Mouse (Mus musculus): Measurements from ENCODE around the gene Ptpn18. TPM values are rescaled to one million over a fixed set of nuclear protein-coding genes. Genes with fewer than 3 reads are reported as not detected.

The Ptpn18 gene
- polyA plus RNA-seq, 1 experiment from 2014 or later: 4.0 TPM

DNA sequence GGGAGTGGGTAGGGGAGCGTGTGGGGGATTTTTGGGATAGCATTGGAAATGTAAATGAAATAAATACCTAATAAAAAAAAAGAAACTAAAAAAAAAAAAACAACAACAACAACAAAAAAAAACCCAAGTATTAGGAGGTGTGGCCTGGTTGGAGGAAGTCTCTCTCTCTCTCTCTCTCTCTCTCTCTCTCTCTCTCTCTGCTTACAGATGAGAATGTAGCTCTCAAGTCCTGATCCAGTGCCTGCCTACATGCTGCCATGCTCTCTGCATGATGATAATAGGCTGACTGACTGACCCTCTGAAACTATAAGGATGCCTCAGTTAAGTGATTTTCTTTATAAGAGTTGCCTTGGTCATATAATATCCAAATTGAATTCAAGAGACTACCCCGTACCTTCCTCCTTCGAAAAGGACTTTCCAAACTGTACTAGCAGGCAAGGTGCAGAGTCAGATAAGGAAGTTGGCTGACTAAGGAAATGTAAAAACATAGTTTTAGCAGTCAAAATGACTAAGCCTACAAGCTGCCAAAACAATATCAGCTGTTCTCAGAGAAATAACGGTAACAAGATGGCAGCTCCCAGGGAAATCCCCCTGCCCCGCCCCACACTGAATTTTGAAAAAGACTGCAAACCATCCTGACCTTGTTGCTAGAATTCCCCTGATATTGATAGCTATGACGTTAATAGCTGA, 30.4 kb downstream of the Ptpn18 start:
- Histone ChIP-seq H3K4me3 (replicated peaks; ENCODE audit: low read depth, low read length) (no peak overlapping the region), H3K9ac (replicated peaks; ENCODE audit: low read length) (no peak overlapping the region), H3K4me2 (ENCODE audit: low read length) (no peak overlapping the region), H3K36me3 (ENCODE audit: control insufficient read depth, insufficient read depth, low read length) (no peaks in the 10 kb centered on the region), H3K27ac (replicated peaks; ENCODE audit: low read depth, low read length) (no peak overlapping the region), H3K27me3 (ENCODE audit: control insufficient read depth, insufficient read depth, low read length) (no peaks in the 10 kb centered on the region), H3K4me1 (ENCODE audit: control insufficient read depth, insufficient read depth, low read length) (no peaks in the 10 kb centered on the region), H3K9me3 (ENCODE audit: control insufficient read depth, low read length) (0 out of 2 replicates have a peak, but pooled peaks cover 2% of the 10 kb centered on the region)
- WGBS: 91% methylated on average over 6 of the region's 6 CpGs
- no peak for DNase-seq
- ATAC-seq (ENCODE audit: low FRiP score, low TSS enrichment): no peak

DNA sequence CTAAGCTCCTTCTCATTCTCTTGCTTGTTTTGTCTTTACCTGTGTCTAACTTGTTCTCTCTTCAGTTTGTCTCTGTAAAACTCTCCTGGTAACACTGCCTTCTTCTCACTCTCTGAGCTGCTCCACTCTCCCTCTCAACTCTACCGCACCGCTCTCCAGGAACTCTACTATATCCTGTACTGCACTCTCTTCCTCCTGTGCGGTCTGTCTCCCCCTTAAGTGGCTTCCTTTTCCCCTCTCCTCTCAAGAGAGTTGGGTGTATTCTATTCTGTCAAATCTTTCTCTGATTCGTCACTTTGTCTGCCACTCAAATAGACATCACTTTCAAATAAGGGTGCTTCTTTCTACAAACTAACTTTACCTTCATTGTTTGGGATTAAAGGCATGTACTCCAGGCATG, 31.9 kb downstream of the Ptpn18 start:
- WGBS: 92% methylated on average over 4 of the region's 4 CpGs
- H3K9me3 ChIP-seq (ENCODE audit: control insufficient read depth, low read length): 0 out of 2 replicates have a peak, but pooled peaks cover 2% of the 10 kb centered on the region
- ATAC-seq (ENCODE audit: low FRiP score, low TSS enrichment): no peak

DNA sequence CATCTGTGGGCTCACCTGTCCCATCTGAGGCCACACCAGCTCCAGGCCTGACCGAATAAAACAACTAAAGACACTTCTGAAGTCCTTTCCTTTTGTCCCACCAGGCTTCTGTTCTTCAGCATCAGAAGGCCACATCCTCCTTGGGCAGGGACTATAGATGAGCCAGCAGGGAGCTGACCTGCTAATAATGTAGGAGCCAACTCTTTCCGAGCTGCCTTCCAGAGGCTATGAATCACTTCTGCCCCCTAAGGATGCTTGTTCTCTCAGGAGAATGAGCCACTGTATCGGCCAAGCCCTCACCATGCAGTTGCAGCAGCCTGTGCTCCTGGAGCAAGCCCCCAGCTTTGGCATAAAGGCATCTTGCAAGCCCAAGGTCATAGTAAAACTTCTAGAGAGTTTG, 43.4 kb downstream of the Ptpn18 start:
- H3K9ac ChIP-seq (replicated peaks; ENCODE audit: low read length): no peak overlapping the region
- no peaks in the 10 kb centered on the region for H3K9me3 ChIP-seq (ENCODE audit: control insufficient read depth, low read length)
- 33% methylated on average over 3 of the region's 3 CpGs for WGBS
- no peak overlapping the region for H3K4me3 ChIP-seq (replicated peaks; ENCODE audit: low read depth, low read length)
- no peak for DNase-seq
- H3K27me3 ChIP-seq (ENCODE audit: control insufficient read depth, insufficient read depth, low read length): no peaks in the 10 kb centered on the region
- no peaks in the 10 kb centered on the region for H3K4me1 ChIP-seq (ENCODE audit: control insufficient read depth, insufficient read depth, low read length)
- H3K27ac ChIP-seq (replicated peaks; ENCODE audit: low read depth, low read length): no peak overlapping the region
- H3K36me3 ChIP-seq (ENCODE audit: control insufficient read depth, insufficient read depth, low read length): no peaks in the 10 kb centered on the region
- no peak for ATAC-seq (ENCODE audit: low FRiP score, low TSS enrichment)
- no peak overlapping the region for H3K4me2 ChIP-seq (ENCODE audit: low read length)

More for the DNA sequence above, 31.9 kb downstream of the Ptpn18 start:
- Histone ChIP-seq H3K36me3 (ENCODE audit: control insufficient read depth, insufficient read depth, low read length) (no peaks in the 10 kb centered on the region), H3K4me1 (ENCODE audit: control insufficient read depth, insufficient read depth, low read length) (no peaks in the 10 kb centered on the region), H3K27ac (replicated peaks; ENCODE audit: low read depth, low read length) (no peak overlapping the region), H3K27me3 (ENCODE audit: control insufficient read depth, insufficient read depth, low read length) (no peaks in the 10 kb centered on the region), H3K4me2 (ENCODE audit: low read length) (no peak overlapping the region), H3K4me3 (replicated peaks; ENCODE audit: low read depth, low read length) (no peak overlapping the region), H3K9ac (replicated peaks; ENCODE audit: low read length) (no peak overlapping the region)
- DNase-seq: no peak

DNA sequence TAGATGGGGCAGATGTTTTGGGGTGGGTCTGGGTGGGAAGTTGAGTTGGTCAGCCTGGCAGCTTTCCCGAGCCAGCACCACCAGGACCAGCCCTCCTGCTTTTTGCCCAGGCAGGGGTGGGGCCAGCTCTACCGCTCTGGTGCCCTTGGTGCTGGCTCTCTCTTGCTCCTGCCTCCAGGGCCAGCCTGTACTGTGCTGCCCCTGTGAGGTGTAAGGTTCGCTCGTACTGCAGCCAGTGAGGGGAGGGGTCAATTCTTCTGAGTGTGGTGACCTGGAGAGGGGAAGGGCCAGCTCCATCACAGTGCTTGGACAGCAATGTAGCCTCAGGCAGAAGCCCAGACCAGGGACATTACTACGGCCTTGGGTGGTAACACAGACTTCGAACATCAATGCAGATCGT, 45.7 kb downstream of the Ptpn18 start:
- no peak for DNase-seq
- H3K4me2 ChIP-seq (ENCODE audit: low read length): no peak overlapping the region
- no peak for ATAC-seq (ENCODE audit: low FRiP score, low TSS enrichment)
- no peaks in the 10 kb centered on the region for H3K36me3 ChIP-seq (ENCODE audit: control insufficient read depth, insufficient read depth, low read length)
- no peak overlapping the region for H3K9ac ChIP-seq (replicated peaks; ENCODE audit: low read length)
- H3K27me3 ChIP-seq (ENCODE audit: control insufficient read depth, insufficient read depth, low read length): no peaks in the 10 kb centered on the region
- no peak overlapping the region for H3K4me3 ChIP-seq (replicated peaks; ENCODE audit: low read depth, low read length)
- no peak overlapping the region for H3K27ac ChIP-seq (replicated peaks; ENCODE audit: low read depth, low read length)
- 65% methylated on average over 7 of the region's 7 CpGs for WGBS
- no peaks in the 10 kb centered on the region for H3K4me1 ChIP-seq (ENCODE audit: control insufficient read depth, insufficient read depth, low read length)
- no peaks in the 10 kb centered on the region for H3K9me3 ChIP-seq (ENCODE audit: control insufficient read depth, low read length)

DNA sequence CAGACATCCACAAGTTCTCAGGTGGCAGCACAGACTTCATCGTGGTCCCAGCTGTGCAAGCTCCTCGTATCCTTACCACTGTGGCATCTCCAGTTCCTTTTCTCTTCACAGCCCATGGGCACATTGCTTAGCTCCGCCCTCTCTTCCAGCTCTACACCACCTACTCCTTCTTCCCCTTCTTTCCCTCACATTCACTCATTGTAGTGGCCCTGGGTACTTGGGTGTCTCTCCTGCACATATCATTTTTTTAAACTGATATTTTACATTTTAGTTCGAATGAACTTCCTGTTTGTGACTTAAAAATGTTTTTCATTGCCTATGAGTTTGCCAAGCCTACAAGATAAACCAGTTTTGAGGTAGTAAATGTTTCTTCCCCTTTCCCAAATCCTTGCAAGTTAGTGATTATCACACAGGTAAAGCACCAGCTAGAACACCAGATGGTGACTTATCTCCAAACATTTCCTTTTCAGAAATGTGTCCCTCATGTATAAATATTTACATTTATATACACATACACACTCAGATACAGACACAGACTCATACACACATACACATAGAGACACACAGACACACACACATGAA, 46.5 kb downstream of the Ptpn18 start:
- Histone ChIP-seq H3K36me3 (ENCODE audit: control insufficient read depth, insufficient read depth, low read length) (no peaks in the 10 kb centered on the region), H3K9ac (replicated peaks; ENCODE audit: low read length) (no peak overlapping the region), H3K27me3 (ENCODE audit: control insufficient read depth, insufficient read depth, low read length) (no peaks in the 10 kb centered on the region), H3K4me1 (ENCODE audit: control insufficient read depth, insufficient read depth, low read length) (no peaks in the 10 kb centered on the region), H3K9me3 (ENCODE audit: control insufficient read depth, low read length) (no peaks in the 10 kb centered on the region), H3K27ac (replicated peaks; ENCODE audit: low read depth, low read length) (no peak overlapping the region), H3K4me2 (ENCODE audit: low read length) (no peak overlapping the region), H3K4me3 (replicated peaks; ENCODE audit: low read depth, low read length) (no peak overlapping the region)
- ATAC-seq (ENCODE audit: low FRiP score, low TSS enrichment) (no peak), DNase-seq (no peak)
- 85% methylated on average over 4 of the region's 4 CpGs for WGBS

DNA sequence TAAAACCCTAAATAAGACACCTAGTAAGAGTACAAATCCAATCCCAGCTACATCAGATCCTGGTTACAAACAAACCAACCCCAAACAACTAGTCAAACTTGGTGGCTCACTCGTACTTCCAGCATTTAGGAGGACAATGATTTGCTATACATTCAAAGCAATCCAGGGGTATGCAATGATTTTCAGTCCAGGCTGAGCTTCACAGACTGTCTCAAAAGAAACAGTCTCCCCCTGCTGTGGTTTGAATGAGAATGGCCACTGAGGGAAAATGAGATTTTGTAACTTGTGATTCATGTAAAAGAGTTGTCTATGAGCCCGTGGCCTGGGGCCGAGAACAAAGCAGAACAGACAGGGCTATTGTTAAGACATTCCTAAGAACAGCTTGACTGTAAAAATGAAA, 48.4 kb downstream of the Ptpn18 start:
- no peak overlapping the region for H3K4me2 ChIP-seq (ENCODE audit: low read length)
- no peaks in the 10 kb centered on the region for H3K4me1 ChIP-seq (ENCODE audit: control insufficient read depth, insufficient read depth, low read length)
- WGBS: 69% methylated on average over 3 of the region's 3 CpGs
- H3K9ac ChIP-seq (replicated peaks; ENCODE audit: low read length): no peak overlapping the region
- no peaks in the 10 kb centered on the region for H3K9me3 ChIP-seq (ENCODE audit: control insufficient read depth, low read length)
- no peaks in the 10 kb centered on the region for H3K36me3 ChIP-seq (ENCODE audit: control insufficient read depth, insufficient read depth, low read length)
- no peak overlapping the region for H3K4me3 ChIP-seq (replicated peaks; ENCODE audit: low read depth, low read length)
- no peaks in the 10 kb centered on the region for H3K27me3 ChIP-seq (ENCODE audit: control insufficient read depth, insufficient read depth, low read length)
- DNase-seq (no peak), ATAC-seq (ENCODE audit: low FRiP score, low TSS enrichment) (no peak)
- H3K27ac ChIP-seq (replicated peaks; ENCODE audit: low read depth, low read length): no peak overlapping the region

DNA sequence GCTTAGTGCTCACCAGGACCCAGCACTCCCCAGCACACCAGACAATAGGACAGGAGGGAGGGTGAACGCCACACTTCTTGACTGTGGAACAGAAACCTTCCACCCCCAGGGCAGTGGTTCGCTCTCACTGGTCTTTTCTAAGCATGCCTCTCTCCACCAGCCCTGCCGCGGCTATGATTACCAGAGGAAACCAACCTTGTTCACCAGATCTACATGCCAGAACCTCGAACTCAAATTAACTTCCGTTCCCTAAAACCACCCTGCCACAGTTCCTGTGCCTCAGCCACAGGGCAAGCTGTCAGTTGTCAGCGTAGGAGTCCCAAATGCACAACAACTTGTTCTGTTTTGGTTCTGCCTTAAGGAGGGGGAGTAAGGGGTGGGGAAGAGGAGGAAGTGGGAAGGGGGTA, 51.0 kb downstream of the Ptpn18 start:
- Histone ChIP-seq H3K9me3 (ENCODE audit: control insufficient read depth, low read length) (no peaks in the 10 kb centered on the region), H3K4me1 (ENCODE audit: control insufficient read depth, insufficient read depth, low read length) (no peaks in the 10 kb centered on the region), H3K4me2 (ENCODE audit: low read length) (peak overlapping the region; percentile 2; the same call in 1 of the 2 replicates), H3K27me3 (ENCODE audit: control insufficient read depth, insufficient read depth, low read length) (no peaks in the 10 kb centered on the region), H3K36me3 (ENCODE audit: control insufficient read depth, insufficient read depth, low read length) (no peaks in the 10 kb centered on the region), H3K9ac (replicated peaks; ENCODE audit: low read length) (no peak overlapping the region), H3K27ac (replicated peaks; ENCODE audit: low read depth, low read length) (no peak overlapping the region), H3K4me3 (replicated peaks; ENCODE audit: low read depth, low read length) (no peak overlapping the region)
- 10% methylated on average over 7 of the region's 7 CpGs for WGBS
- ATAC-seq (ENCODE audit: low FRiP score, low TSS enrichment): no peak
- no peak for DNase-seq

DNA sequence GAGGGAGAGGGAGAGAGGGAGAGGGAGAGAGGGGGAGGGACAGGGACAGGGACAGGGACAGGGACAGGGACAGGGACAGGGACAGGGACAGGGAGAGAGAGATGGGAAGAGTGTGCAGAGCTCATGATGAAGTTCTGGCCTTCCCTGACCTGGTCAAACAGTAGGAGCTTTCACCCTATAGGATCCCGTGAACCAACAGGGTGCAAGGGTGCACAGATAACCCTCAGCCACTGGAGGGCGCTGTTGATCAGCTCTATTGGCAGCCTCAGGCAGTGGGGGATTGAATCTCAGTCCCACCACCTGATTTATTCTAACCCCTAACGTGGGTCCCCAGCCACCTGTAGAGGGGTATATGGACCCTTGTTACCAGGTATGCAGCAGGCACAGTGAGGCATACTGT, 51.5 kb downstream of the Ptpn18 start:
- no peaks in the 10 kb centered on the region for H3K27me3 ChIP-seq (ENCODE audit: control insufficient read depth, insufficient read depth, low read length)
- H3K4me3 ChIP-seq (replicated peaks; ENCODE audit: low read depth, low read length): no peak overlapping the region
- H3K9ac ChIP-seq (replicated peaks; ENCODE audit: low read length): no peak overlapping the region
- WGBS: 6% methylated on average over 3 of the region's 3 CpGs
- ATAC-seq (ENCODE audit: low FRiP score, low TSS enrichment): no peak
- H3K9me3 ChIP-seq (ENCODE audit: control insufficient read depth, low read length): no peaks in the 10 kb centered on the region
- no peak overlapping the region for H3K4me2 ChIP-seq (ENCODE audit: low read length)
- no peaks in the 10 kb centered on the region for H3K36me3 ChIP-seq (ENCODE audit: control insufficient read depth, insufficient read depth, low read length)
- H3K27ac ChIP-seq (replicated peaks; ENCODE audit: low read depth, low read length): no peak overlapping the region
- H3K4me1 ChIP-seq (ENCODE audit: control insufficient read depth, insufficient read depth, low read length): no peaks in the 10 kb centered on the region
- peak; percentile 61 for DNase-seq

DNA sequence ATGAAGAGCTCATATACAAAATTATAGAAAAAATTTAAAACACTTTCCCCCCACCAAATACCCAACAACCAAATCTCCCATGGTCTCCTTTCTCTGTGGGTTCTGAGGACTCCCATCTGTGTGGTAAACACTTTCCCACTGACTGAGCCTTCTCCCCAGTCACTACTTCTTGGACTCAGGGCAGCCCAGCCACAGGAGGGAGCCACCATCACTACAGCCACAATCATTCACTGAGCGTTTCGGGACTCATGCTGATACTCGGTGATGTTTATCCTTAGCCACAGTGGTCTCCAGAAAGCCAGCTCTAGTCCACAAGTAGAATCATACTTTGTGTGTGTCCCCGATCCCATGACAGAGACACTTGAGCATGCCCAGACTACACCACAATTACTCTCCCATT, 53.5 kb downstream of the Ptpn18 start:
- Histone ChIP-seq H3K9ac (replicated peaks; ENCODE audit: low read length) (no peak overlapping the region), H3K9me3 (ENCODE audit: control insufficient read depth, low read length) (no peaks in the 10 kb centered on the region), H3K4me1 (ENCODE audit: control insufficient read depth, insufficient read depth, low read length) (no peaks in the 10 kb centered on the region), H3K4me2 (ENCODE audit: low read length) (no peak overlapping the region), H3K4me3 (replicated peaks; ENCODE audit: low read depth, low read length) (no peak overlapping the region), H3K27ac (replicated peaks; ENCODE audit: low read depth, low read length) (no peak overlapping the region), H3K36me3 (ENCODE audit: control insufficient read depth, insufficient read depth, low read length) (no peaks in the 10 kb centered on the region), H3K27me3 (ENCODE audit: control insufficient read depth, insufficient read depth, low read length) (no peaks in the 10 kb centered on the region)
- ATAC-seq (ENCODE audit: low FRiP score, low TSS enrichment): no peak
- DNase-seq: no peak
- WGBS: 74% methylated on average over 4 of the region's 4 CpGs
